Mouse (Mus musculus): ENCODE results near the gene Sept1.
A peak's percentile ranks its signal among the peaks of the same experiment; 100 is the strongest.
"Not testable (repeated sequence)": the region's sequence is repeated elsewhere in the genome, so short reads cannot be mapped to it uniquely, and the experiment has no call there.

The Sept1 gene

DNA sequence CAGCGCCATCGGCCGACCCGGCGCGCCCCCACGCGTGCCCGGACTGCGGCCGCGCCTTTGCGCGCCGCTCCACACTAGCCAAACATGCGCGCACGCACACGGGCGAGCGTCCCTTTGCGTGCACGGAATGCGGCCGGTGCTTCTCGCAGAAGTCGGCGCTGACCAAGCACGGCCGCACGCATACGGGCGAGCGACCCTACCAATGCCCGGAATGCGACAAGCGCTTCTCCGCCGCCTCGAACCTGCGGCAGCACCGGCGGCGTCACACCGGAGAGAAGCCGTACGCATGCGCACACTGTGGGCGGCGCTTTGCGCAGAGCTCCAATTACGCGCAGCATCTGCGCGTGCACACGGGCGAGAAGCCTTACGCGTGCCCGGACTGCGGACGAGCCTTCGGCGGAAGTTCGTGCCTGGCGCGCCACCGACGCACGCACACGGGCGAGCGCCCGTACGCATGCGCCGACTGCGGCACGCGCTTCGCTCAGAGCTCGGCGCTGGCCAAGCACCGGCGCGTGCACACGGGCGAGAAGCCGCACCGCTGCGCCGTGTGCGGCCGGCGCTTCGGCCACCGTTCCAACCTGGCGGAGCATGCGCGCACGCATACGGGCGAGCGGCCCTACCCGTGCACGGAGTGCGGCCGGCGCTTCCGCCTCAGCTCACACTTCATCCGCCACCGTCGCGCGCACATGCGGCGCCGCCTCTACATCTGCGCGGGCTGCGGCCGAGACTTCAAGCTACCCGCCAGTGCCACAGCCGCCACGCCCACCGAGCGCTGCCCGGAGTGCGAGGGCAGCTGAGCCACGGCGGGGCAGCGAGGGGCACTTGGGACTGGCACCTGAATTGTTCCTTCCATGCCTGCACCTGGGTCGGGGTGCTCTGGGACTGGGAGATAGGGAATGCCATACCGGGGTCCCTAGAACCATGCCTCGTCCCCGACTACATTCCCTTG is 21.2 kb upstream of the Sept1 start:
- DNase-seq (ENCODE audit: extremely low spot score, low spot score), result peak; percentile 92

DNA sequence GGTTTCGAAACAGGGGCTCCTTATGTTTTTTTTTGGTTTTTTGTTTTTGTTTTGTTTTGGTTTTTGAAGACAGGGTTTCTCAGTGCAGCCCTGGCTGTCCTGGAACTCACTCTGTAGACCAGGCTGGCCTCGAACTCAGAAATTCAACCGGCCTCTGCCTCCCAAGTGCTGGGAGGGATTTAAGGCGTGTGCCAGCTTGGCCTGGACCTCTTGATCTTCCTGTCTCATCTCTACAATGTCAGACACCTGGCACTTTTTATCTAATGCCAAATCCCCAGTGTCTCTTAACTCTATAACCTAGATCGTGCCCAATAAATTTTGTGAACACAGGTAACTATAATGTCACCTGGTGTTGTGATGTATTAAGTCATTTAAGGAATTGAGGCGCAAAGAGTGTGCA is 20.4 kb upstream of the Sept1 start:
- DNase-seq (ENCODE audit: extremely low spot score, low spot score), result no peak

DNA sequence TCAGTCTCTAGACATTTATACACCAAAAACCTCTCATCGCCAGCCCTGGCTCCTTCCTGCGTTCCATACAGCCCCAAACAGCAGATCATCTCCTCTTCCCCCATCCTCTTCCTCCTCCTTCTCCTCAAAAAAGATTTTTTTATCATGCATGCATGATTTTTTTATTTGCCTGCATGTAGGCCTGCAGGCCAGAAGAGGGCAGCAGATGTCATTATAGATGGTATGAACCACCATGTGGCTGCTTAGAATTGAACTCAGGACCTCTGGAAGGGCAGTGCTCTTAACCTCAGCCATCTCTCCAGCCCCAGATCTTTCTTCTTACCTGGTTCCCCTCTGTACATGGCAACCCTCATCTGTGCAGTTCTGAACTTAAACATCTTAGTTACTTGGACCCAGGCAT is 19.5 kb upstream of the Sept1 start:
- no peak for DNase-seq (ENCODE audit: extremely low spot score, low spot score)

DNA sequence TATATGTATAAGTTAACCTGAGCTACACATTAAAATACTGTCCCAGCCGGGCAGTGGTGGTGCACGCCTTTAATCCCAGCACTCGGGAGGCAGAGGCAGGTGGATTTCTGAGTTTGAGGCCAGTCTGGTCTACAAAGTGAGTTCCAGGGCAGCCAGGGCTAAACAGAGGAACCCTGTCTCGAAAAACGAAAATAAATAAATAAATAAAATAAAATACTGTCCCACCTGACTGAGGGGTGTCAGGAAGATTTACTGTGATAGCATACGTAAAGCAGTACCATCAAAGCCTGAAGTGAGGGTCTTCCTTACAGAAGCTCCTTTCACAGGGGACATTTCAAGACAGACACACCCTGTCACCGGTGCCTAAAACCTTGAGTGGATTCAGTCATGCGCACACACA is 17.6 kb upstream of the Sept1 start:
- not testable (repeated sequence) for DNase-seq (ENCODE audit: extremely low spot score, low spot score)

DNA sequence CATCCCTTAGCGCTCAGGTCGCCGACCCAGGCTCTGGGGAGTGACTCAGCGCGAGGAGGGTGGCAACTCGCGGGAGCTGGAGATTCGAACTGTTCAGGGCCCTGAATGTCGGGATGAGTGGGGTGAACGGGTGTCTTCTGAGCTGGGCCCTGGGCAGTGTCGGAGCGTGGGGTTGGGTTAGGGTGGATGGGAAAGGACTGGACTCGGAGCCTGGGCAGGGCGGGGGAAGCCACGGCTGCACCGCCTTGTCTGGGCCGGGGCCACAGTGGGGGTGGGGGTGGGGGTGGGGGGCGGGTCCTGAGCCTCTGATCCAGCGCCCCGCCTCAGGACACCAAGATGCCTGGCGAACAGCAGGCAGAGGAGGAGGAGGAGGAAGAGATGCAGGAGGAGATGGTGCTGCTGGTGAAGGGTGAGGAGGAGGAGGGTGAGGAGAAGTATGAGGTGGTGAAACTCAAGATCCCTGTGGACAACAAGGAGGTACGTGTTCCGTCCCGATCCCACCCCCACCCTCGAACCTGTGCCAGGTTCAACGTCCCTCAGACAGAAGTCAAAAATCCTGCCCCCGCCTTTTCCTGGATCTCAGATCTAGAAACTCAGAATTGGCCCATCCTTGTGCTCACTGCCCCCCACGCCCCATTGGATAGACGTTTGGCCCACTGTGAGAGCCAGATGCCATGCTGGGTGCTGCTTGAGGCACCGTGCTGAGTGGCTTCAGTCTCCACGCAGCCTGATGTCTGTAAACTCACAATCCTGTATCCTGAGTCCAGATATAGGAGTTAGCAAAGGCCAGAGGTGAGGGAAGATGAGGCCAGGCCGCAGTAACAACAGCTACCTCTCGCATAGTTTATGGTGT is 12.0 kb upstream of the Sept1 start:
- DNase-seq (ENCODE audit: extremely low spot score, low spot score), result no peak

DNA sequence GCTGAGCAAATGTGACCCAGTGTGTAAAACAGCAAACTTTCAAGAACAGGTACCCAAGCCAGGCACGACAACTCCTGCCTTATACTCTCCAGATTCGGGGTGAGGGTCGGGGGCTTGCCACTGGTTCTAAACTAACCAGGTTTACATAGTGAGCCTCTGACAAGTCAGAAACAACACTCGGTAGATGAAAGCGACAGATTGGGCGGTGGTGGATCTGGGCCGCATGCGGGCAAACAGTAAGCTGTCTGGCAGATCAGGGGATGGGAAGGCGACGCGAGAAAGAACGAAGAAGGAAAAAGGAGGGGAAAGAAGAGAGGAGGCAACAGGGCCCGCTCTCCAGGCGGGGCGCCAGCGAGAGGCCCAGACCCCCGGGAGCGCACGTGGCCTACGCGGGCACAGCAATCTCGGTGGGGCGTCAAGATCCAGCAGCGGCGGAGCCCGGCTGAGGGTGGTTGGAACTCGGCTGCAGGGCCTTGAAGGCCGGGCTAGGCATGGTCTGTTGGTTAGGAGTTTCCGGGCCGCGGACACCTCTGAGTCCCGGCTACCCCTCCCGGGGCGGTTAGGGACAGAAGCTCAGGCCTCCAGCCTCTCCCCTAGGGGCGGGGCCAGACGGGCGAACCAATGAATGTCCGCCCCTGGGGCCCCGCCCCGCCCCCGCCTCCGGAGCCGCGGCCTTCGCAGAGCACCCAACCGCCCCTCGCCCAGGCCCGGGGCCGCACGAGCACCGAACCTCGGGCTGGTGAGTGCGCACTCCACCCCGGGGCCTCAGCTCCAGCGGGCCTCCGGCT is 11.1 kb upstream of the Sept1 start, which contains the start of gene Zfp771:
Gene Zfp771, plus strand, starts transcription at position 405 of the 788 bp plus-strand sequence.
- peak; percentile 95 for DNase-seq (ENCODE audit: extremely low spot score, low spot score)

DNA sequence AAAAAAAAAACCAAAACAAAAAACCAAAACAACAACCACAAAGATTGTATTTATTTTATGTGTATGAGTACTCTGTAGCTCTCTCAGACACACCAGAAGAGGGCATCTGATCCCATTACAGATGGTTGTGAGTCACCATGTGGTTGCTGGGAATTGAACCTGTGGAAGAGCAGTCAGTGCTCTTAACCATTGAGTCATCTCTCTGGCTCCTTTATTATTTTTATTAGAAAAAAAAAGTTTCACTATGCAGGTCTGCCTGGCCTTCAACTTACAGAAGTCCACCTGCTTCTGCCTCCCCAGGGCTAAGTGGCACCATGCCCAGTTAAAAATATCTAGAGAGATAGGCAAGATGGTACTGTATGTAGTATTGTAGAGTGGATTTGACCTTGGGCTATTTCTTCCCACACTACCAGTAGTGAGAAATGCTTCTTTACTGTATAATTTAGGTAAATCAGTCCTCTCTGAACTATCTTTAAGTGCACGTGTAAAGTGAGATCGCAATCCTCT is 10.5 kb upstream of the Sept1 start:
- no peak for DNase-seq (ENCODE audit: extremely low spot score, low spot score)

DNA sequence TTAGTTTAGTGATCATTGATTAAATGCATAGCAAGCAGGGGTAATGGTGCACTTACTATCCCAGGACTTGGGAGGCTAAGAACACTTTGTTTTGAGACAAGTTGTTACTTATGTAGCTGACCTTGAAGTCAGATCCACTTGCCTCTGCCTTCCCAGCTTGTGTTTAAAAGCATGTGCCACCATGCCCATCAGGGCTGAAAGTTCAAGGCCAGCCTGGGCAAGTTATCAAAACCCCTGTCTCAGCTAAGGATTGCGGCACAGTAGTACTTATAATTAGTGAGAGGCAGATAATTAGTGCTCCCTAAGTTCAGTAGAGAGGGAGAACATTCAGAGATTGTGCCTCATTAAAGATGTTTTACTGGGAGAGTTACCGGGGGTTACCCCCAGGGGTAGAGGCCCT is 1.8 kb upstream of the Sept1 start:
- DNase-seq (ENCODE audit: extremely low spot score, low spot score), result no peak

DNA sequence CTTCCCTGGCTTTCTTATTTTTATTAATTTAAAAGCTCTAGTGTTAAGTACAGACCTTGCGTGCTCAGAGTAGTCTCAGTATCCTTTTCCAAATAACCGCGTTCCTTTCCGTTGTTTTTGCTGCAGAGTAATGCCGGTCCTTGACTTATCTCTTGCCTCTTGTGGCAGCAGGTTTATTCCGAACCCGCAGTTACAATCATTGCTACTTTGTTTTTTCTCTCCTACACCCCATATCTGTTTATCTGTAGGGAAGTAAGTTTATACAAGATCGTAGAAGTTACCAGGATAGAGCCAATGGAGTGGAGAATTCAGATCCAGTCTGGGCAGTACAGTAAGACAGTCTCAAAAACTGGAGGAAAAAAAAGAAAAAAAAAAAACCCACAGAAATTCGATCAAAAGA is 835 bp upstream of the Sept1 start:
- DNase-seq (ENCODE audit: extremely low spot score, low spot score), result no peak

DNA sequence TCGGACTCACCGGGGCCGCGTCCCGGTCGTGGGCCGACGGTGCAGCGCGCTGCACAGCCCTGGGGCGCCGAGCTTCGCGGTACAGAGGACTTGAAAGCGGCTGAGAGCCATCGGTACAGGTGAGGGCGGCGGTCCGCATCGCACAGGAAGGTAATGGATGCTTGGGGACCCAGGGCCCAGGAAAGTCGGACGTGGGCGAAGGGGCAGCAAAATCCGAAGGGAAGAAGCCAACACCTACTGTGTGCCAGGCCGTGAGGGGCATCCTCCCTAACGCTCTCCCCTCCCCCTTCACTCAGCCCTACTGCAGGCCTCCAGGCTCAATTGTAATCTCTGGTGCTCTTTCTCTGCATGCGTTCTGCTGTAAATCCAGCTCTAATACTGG is 429 bp upstream of the Sept1 start:
- DNase-seq (ENCODE audit: extremely low spot score, low spot score), result no peak

DNA sequence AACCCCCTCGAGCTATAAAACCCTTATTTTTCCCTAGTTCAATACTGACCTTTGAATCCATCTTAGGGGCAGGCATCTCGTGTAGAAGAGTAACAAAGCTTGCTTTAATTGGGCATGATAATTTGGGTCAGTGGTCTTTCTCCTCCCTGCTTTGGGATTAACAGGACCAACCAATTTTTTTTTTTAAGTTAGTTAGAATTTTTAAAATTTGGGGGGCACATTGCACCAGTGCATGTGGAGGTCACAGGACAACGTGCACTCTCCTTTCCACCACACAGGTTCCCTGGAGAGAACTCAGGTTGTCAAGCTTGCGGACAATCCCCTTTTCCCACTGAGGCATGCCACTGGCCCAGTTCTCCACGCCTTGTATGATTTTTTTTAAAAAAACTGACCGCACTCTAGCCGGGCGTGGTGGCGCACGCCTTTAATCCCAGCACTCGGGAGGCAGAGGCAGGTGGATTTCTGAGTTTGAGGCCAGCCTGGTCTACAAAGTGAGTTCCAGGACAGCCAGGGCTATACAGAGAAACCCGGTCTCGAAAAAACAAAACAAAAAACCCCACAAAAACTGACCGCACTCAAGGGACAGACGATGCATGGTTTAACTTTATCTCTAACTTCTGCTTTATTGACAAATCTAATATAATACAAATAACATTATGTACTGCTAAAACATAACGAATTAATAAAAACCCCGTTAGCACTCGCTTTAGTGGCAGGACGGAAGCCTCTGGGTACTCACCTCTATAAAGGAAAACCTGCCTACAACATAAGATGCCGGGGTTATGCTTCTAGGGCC is 906 bp downstream of the Sept1 start:
- no peak for DNase-seq (ENCODE audit: extremely low spot score, low spot score)

DNA sequence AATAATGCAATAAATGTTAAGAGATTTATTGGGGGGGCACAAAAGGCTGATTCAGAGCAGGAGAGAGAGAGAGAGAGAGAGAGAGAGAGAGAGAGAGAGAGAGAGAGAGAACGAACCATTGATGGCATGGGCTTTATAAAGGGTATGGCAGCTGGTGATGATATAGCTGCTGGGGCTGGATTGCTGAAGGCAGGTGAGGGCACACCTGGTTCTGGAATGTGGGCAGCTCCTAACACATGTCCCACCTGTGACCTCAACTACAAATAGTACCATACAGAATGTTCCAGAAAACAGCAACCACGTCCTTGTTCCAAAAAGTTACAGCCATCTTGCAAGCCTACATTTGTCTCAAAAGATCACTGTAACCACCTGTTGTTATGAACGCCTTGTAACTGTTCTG is 1.6 kb downstream of the Sept1 start:
- no peak for DNase-seq (ENCODE audit: extremely low spot score, low spot score)

DNA sequence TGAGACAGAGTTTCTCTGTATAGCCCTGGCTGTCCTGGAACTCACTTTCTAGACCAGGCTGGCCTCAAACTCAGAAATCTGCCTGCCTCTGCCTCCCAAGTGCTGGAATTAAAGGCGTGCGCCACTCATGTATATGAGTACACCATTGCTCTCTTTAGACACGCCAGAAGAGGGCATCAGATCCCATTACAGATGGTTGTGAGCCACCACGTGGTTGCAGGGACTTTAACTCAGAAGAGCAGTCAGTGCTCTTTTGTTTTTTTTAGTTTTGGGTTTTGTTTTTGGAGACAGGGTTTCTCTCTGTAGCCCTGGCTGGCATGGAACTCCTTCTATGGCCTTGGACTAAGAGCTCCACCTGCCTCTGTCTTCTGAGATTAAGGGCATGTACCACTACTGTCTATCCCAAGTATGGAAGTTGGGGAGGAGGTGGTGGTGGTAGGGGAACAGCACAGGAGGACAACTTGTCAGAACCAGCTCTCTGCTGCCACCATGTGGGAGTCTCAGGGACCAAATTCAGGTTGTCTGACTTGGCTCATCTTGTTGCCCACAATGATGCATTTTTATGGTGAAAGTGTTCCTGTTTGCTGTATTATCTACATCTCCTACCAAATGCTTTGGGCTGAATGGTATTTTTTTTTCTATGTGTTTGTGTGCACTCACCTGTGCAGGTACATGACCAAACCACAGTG is 4.2 kb downstream of the Sept1 start:
- peak; percentile 58 for DNase-seq (ENCODE audit: extremely low spot score, low spot score)

DNA sequence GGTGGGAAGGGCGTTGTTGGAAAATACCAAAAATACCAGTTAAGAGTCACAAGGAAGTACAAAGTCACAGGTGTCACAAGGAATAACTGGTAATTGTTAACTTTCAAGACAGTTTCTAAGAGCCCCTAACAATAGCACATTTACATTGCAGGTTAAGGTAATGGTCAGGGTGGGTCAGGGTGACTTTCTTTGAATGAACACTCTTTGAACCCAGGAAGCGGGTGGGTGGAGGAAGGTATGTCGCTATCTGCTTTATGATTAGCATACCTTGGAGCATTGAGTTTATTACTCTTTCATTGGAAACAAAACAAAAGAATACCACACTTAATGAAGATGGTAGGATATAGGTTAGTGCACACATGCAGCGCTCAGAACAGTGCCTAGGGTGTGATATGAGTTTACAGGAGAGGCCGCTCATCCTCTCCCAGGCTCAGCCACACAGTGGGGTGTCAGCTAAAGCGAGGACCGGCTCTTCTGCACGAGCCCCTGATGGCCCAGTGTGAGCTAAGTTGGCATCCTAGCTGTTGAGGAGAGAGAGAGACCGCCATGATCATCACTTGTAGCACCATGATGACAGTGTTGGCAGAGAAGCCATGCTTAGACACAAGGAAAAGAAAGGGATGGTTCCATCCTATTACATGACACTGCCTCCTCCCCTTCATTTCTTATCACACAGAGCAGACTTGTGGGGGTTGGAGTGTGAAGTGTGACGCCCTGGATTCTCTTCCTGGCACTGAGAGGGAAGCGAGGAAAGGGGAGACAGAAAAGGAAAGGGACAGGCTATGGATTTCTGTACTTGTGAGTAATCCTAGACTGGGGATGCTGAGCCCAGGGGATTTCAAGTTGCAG is 7.6 kb downstream of the Sept1 start:
- DNase-seq (ENCODE audit: extremely low spot score, low spot score), result no peak

DNA sequence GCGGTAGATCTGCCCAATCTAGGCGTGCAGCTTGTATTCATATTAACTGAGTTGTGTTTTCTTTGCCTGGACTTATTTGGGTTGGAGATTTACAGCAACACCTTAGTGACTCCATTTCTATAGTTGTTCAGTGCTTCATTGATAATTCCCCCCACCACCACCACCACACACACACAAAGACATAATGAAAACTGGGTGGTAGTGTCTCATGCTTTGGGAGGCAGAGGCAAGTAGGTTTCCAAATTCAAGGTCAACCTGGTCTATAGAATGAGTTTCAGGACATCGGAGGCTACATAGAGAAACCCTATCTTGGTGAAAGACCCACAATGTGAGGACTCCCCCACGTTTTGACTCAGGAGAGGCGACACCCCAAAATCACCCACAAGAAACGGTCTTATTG is 8.3 kb downstream of the Sept1 start:
- DNase-seq (ENCODE audit: extremely low spot score, low spot score), result no peak

DNA sequence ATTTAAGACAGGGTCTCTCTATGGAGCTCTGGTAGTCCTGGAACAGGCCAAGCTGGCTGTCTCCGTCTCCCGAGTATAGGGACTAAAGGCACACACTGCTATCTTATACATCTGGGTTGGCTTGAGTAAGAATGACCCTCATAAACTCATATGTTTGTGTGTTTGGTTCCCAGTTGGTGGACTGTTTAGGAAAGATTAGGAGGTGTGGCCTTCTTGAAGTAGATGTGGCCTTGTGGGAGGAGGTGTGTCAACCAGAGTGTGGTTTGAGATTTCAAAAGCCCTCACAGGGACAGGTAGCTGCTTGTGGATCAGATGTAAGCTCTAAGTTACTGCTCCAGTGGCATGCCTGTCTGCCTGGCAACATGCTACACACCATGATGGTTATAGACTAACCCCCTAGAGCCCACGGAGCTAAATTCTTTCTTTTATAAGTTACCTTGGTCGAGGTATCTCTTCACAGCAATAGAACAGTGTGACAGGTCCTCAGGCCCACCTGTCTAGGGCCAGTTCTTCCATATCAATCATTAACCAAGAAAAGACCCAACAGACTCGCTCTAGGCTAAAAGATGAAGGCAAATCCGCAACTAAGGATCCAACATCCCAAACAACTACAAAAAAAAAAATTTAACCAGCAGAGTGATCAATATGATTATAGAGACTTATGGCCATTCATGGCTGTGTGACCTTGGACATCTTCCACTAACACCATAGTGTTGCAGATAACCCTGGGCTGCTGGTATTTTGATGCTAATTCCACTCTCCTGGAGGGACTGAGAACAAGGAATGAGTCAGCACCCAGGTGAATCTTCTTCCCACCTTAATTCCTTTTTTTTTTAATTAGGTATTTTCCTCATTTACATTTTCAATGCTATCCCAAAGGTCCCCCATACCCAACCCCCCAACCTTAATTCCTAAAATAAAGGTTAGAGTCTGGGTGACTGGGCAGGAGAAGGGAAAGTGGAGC is 9.1 kb downstream of the Sept1 start:
- DNase-seq (ENCODE audit: extremely low spot score, low spot score), result no peak

DNA sequence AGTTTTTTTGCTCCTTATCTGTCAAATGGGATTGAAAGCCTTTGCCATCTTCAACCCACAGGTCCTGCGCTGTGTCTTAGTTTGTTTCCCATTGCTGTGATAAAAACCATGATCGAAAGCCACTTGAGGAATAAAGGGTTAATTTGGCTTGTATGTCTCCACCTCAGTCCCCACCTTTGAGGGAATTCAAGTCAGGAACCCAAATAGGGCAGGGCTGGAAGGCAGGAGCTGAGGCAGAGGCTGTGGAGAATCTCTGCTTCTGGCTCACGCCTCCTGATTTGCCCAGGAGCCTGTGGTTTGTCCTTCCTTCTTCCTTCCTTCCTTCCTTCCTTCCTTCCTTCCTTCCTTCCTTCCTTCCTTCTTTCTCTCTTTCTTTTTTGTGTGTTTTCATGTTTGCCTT is 9.8 kb downstream of the Sept1 start:
- DNase-seq (ENCODE audit: extremely low spot score, low spot score), result no peak

DNA sequence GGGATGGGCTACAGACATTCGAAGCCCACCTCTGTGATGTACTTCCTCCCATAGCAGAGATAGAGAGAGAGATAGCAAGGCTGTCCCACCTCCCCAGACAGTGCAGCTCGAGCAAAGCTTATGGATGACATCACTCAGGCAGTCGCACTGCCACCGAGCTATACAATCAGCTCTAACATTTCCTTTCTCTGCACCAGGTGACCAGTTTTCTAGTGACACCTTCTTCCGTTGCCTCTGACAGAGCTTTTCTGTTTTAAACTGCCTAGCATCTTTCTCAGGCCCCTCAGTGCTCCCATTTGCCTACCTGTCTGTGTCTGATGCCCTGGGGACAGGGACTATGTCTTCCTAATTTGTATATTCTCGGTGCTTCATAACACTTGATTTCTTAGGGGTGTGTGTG is 12.5 kb downstream of the Sept1 start:
- no peak for DNase-seq (ENCODE audit: extremely low spot score, low spot score)
